Mouse (Mus musculus) adrenal gland, postnatal 36 days (tissue): ENCODE data around the gene Nppa. TPM values are rescaled to one million over a fixed set of nuclear protein-coding genes. Genes with fewer than 3 reads are reported as not detected.

Source experiments
- DNase-seq, 2 experiments: peaks; one replicate each; pipeline ENCODE4 v3.0.0; 2021; ENCODE audit warnings: mixed read lengths in 1 of 2
- total RNA-seq, 2 experiments: library from RNA; stranded (reverse); gene quantifications; 2 replicates each; pipeline ENCODE4 v1.2.3; 2021

Gene Nppa
- total RNA-seq, 2 experiments from 2014 or later: not detected

DNA sequence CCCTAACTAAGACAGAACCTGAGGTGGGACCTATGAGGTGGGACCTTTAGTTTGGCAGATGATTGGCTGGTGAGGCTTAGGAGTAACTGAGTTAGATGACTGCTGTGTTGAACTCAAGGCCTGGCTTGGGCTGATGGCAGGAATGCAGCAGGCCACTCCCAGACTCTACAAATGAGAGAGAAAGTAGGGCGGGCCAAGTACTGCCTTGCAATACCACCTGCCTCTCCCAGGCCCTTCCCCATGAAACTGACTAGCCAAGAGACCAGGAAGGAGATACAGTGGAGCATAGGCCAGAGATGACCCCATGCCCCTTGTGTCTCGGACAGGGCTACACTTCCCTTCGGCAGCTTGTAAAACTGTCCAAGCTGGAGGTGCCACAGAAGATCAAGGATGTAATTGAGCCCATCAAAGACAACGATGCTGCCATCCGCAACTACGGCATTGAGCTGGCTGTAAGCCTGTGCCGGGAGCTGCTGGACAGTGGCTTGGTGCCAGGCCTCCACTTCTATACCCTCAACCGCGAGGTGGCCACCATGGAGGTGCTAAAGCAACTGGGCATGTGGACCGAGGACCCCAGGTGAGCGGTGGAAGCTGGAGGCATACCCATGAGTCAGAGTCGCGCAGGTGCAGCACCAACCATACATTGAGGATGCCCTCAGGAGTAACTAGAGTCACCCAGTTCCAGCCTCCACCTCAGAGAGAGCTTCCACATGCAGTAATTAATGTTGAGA is 50.7 kb downstream of the Nppa start:
- DNase-seq: no peak

Other genes with a start within 250 kb of the Nppa start
- gene Zfp984, start 190.9 kb upstream of the Nppa start, total RNA-seq: 1 to 10 TPM; 3.8 to 6.4 TPM
- gene Zfp933, start 152.4 kb upstream of the Nppa start, total RNA-seq: 10 to 100 TPM; 28.6 to 38.7 TPM
- gene Miip, start 131.9 kb upstream of the Nppa start, total RNA-seq: 10 to 100 TPM; 16.0 to 20.6 TPM
- 10 to 100 TPM in 1 of 2 experiments, 1 to 10 TPM in 1; 9.8 to 10.2 TPM for gene Fv1, start 131.7 kb upstream of the Nppa start, total RNA-seq
- 100 to 1,000 TPM; 150 to 219 TPM for gene Mfn2, start 96.0 kb upstream of the Nppa start, total RNA-seq
- 10 to 100 TPM; 35.1 to 47.1 TPM for gene Plod1, start 64.0 kb upstream of the Nppa start, total RNA-seq
- gene 2510039O18Rik, start 59.8 kb upstream of the Nppa start, total RNA-seq: 10 to 100 TPM; 48.1 to 51.0 TPM
- 1 to 10 TPM in 1 of 2 experiments, not detected in 1; 2.9 TPM for gene Nppb, start 14.9 kb upstream of the Nppa start, total RNA-seq
- 10 to 100 TPM; 10.0 to 12.6 TPM for gene Clcn6, start 38.1 kb downstream of the Nppa start, total RNA-seq
- gene Mthfr, start 38.4 kb downstream of the Nppa start, total RNA-seq: 10 to 100 TPM; 29.0 to 54.7 TPM
- gene Agtrap, start 87.3 kb downstream of the Nppa start, total RNA-seq: 10 to 100 TPM; 76.6 to 96.6 TPM
- 10 to 100 TPM; 23.1 to 27.1 TPM for gene Mad2l2, start 129.7 kb downstream of the Nppa start, total RNA-seq
- gene Draxin, start 130.0 kb downstream of the Nppa start, total RNA-seq: under 1 TPM; 0.10 to 0.20 TPM
- gene Fbxo6, start 151.4 kb downstream of the Nppa start, total RNA-seq: 10 to 100 TPM; 48.5 to 58.3 TPM
- gene Fbxo44, start 159.8 kb downstream of the Nppa start, total RNA-seq: 10 to 100 TPM; 10.7 to 12.9 TPM
- 1 to 10 TPM; 3.9 to 5.1 TPM for gene Fbxo2, start 159.9 kb downstream of the Nppa start, total RNA-seq